Mouse (Mus musculus) left cerebral cortex, adult 8-10 months (tissue): ENCODE measurements at regions not wholly inside any gene's neighbourhood (a gene's known extent, or its start where the extent isn't known, plus 50 kb on each side); places are given as distances from the start of the nearest gene placed in this dataset.

Experiments
- DNase-seq, 2 experiments: peaks; one replicate each; pipeline ENCODE4 v3.0.0; 2022; ENCODE audit warnings: low spot score in 2 of 2

DNA sequence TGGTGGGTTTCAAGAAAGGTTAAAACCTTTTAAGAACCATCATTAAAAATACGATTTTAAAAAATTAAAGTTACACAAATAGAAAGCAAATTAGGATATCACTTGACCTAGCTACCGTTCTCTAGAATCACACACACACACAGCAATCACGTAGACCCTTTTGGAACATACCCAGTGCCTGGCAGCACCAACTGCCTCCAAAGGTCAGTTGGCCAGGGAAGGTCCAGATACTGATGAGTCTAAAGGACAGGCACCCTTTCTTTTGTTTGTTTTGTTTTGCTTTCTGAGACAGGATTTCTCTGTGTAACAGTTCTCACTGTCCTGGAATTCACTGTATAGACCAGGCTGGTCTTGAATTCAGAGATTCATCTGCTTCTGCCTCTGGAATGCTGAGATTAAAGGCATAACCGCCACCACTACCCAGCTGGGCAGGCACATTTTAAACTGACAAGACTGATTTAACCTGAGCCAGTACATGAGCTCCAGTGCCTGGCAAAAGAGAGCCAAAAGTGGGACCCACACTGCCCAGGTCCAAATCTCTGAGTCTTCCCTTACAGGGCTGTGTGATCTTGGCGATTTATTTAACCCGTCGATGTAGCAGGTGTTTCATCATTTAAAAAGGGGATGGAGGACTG lies 353.0 kb downstream of the Pmp22 start:
- no peak for DNase-seq

DNA sequence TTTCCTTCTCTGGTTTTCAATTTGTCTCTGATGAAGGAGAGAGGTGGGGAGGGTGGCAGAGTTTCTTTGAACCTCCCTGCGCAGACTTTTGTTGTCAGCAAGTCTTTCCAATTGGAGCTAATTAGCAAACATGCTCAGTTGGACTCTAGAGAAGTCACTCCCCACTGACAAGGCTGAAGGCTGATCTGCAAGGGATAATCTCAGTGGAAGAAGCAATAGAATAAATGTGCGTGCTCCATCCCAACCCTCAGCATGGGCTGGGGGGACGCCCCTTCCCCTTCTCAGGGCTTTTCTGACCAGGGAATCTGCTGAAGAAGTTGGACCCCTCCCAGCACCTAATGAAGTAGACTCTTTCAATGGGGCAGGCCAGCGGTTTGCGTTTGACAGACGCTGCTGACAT lies 353.8 kb downstream of the Pmp22 start:
- DNase-seq: no peak

DNA sequence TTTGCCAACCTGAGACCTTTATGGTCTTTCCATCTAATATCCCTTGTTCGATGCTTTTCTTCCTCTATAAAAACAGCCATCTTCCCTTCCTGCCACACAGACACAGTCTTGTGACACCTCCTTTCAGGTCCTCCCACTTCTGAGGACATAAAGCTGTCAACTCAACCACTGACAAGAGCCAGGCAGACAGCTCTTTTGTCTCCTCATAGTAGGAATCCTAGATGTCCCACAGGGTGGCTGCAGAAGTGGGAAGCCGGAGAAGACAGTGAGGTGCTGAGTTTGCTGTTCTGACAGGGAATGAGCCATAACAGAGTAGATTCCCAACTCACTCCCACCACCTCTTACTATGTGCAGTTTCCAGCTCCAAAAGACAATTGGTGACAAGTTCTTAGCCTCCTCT lies 358.4 kb downstream of the Pmp22 start:
- DNase-seq: no peak

DNA sequence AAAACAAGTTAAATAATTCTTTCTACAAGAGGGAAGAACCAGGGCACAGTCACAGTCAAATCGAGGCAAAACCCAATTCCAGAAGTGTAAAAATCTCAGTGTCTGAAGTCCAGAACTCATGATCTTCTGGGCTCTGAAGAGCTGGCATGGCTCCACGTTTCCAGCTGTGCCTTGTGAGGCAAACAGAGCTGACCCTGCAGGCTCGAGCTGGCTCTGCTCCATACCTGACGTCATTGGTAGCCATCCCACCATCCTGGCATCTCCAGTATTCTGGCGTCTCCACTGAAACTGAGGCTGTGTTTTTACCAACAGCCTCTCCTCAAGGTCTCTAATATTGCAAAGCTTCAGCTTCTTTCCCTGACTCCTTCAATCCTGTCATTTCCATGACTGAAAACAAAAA lies 373.4 kb downstream of the Pmp22 start:
- DNase-seq: peak in 1 of 2 experiments; percentile 7

DNA sequence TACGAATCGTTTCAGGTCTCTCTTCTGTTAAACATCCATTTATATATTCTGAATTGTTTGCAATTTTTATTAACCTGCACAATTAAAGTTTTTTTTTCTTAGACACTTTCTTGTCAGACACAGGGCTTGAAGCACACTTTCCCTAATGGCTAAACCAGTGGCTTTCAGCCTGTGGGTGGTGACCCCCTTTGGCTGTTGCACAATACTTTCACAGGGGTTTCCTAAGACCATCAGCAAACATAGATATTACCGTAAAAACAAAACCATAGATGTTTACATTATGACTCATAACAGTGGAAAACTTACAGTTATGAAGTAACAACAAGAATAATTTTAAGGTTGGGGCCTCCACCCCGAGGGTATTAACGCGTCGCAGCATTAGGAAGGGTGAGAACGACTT lies 378.6 kb downstream of the Pmp22 start:
- no peak for DNase-seq

DNA sequence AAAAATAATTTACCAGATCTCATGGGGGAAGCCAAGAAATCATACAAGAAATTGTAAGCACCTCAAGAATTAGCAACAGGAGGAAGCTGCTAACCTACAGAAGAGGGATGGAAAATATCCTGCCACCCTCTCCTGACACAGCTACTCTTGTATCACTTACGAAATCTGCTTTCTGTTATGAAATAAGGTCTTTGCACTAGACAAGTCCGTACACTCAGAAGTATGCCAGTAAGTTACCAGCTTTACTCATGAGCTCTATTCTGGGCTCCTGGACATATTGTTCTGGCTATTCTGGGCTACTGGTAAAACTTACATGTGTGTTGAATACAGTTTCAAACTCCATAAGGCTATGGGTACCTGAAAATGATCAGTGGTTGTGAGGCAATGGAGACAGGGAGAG lies 379.9 kb downstream of the Pmp22 start:
- no peak for DNase-seq

DNA sequence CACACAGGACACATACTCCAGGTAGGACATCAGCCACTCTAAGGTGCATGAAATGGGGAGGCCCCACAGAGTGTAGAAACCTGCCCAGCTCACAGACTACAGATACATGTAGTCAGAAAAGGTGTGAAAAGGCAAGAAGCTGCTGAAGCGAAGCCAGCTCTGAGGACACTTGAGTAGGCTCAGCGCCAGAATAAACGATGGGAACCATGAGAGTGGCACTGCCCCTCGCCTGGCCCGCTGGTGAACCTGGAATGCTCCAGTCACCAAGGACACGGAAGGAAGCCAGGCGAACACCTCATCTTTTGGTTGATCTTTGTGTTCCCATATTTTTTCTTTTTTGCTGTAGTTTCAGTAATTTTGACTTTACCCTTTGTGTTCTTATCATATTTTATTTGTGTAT lies 381.8 kb downstream of the Pmp22 start:
- DNase-seq: no peak

DNA sequence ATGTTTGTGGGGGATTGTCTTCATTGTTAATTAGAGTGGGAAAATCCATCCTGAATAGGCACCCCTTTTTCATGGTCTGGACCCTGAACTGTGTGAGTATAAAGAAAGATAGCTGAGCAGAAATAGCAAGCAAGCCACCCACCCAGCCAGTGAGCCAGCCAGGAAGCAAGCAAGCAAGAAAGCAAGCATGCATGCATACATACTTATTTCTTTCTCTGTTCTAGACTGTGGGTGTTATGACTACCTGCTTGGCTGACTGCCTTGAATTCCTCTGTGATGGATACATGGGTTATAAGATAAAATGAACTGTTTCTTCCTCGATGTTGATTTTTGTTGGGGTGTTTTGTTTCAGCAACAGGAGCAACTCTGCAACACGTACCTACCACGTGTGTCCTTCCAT lies 385.8 kb downstream of the Pmp22 start:
- DNase-seq: no peak

DNA sequence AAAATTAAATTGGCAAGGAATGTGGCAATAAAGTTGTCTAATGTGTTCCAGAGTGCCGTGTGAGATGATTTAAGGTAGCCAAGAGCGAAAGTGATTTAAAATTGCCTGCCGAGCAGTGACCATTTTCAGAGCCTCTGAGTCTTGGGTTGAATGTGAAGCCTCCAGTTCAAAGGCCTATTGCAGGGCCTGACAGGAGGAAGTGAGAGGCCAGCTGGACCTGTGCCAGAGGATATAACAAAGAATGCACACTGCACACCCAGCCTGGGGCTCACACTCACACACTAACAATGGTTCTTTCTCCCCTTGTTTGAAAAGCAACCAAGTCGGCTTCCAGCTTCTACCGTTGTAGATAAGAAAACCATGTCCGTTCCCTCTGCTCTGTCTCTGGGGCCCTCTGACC lies 390.1 kb downstream of the Pmp22 start:
- peak in 1 of 2 experiments; percentile 17 for DNase-seq

DNA sequence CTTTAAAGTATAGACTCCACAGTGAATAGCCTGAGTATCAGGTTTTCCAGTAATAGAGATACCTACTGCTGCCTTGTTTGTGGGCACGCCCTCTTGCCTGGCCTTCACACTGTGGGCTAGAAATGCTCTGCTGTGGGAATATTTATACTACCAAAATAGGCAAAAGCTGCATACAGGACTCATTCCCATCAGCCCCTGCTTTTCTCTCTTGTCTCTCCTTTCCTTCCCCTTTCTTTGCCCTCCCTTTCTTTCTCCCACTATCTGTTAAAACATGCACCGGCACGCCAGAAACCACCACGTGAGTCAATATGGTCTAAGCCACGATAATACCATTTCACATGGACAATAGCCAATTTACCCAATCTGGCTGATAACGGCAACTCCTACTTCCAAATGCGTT lies 395.5 kb downstream of the Pmp22 start:
- no peak for DNase-seq

DNA sequence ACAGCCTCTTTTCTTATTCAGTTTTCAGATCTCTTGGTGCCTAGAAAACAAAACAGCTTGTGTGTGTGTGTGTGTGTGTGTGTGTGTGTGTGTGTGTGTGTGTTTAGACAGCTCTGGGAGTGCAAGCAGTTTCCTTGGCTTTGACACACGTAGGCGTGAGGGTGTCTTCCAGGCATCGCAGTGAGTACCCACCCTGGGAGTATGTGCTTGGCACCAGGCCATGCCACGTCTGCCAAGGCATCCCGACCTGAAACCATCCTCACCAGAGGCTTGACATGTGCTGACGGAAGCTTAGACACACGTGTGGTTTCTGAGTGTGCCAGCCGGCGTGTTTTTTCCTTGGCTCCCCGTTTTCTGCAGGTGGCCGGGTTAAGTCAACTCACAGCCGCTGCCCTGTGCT lies 396.6 kb downstream of the Pmp22 start:
- DNase-seq: no peak

DNA sequence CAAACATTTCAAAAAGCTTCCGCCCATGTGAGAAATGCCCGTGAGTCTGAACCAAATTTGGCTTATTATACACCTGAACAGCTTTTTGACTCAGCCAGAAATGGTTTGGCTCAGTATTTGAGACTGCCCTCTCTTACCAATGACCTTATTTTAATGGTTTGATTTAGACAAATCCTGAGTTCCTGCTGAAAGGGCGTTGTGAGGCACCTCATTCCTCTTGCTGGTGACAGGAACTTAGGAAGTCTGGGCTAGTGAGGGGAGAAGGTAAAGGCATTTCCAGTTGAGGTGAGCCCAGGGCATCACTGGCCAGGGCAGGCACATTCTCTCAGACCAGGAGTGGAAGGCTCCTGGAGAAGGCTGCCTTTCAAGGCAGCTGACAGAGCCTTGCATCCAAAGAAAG lies 396.1 kb downstream of the Hs3st3b1 start:
- no peak for DNase-seq

DNA sequence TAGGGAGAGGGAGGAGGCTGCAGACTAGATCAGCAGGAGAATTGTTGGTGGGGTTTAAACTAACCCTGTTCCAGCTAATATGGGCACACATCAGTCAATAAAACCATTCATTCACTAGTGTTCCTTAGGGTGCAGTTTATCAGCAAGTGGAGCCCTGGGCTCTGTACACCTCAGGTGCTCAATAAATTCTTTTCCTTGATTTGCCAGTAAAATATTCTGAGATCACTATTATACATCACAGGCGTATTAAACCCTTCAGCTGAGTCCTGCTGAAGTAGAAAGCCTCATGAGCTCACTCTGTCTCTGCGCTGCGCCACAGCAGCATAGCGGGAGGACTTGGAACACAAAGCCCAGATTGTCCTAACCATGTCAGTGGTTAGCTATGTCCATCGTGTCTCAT lies 389.3 kb downstream of the Hs3st3b1 start:
- DNase-seq: no peak

DNA sequence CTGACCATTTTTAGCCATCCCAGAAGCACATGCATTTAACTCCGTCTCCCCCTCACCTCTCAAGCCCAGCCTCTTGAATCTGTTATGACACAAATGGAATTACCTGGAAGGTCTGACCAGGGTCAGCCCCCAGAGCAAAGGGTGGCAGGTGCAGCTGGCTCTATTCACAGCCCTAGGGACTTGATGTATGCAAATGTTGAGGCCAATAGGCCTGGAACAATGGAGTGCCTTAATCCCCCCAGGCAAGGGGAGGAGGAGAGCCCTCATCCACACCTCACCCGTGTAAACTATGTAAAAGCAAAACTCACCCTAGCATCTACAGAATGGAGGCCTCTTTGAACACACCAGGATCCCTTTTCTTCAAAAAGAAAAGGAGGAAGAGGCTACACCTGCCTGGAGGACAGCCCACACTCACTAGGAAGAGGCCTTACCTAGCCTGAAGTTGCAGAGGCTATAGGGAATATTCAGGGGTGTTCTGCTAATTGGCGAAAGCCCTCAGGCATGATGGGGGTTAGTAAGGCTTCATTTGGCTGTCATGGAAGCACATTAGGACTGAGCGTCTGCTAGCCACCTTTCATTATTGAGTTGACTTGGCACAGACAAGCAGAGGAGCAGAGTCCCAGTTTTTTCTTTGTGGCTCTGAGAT lies 388.4 kb downstream of the Hs3st3b1 start:
- no peak for DNase-seq

DNA sequence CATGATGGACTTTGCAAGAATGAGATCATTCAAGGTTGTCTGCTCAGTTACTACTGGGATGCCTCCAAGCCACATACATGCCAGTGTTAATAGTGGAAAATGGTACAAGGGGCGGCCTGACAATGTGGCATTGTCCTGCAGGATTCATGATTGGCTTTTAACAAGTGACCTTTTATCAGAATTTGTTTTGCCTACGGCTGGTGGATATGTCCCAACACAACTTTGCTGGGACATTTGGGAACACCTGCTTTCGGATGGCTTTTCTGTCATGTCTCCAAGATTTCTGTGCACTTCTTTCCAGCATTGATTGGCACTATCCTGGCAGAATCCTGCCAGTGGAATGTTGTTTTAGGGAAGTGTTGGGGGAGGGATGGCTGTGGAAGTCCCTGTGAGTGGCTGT lies 384.4 kb downstream of the Hs3st3b1 start:
- DNase-seq: no peak

DNA sequence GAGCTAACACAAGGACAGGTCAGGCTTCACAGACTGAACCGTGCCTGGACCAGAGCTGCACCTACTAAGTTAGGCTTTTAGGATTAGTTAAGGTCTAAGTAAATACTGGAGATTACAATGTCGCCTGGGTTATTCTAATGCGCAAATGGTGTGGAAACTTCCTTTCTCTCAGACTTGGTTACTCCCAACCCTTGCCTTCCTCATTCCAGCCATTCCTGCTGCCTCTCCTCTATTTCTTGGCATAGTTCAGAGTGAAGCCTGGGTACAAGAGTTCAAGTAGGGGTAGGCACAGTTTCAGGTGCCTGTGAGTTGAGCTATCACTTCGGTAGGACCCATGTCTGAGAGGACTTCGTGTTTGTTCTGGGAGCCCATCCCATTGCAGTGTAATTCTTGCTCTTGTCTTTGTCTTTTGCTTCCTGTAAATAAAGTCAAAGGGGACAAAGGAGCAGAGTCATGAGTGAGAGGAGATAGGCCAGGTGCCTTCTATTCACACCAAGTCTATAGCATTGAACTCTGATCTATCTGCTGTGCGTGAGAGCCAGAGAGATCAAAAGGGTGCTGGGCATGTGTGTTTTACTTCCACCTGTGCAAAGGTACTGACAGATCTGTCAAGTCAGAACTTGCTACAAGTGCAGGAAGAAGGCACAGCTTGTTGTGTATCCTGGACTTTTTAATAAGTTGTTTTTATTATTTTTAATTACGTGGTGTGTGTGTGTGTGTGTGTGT lies 378.0 kb downstream of the Hs3st3b1 start:
- DNase-seq: no peak

DNA sequence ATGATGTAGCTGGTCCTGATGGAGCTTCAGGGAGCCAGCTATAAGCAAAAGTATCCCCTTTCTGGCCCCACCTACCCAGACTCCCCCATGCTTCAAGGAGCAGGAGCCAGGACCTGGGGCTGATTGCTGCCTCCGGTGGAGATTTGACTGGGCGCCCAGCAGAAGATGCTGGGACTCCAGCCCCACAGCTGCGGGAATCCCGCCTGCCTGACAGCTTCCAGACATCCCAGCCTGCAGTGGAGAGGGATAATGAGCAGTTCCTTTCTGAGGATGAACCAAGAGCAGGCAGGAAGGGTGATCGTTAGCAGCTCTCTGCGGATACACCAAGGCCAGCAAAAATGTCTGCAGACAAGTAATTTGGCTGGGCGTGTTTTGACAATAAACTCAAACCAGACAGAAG lies 376.6 kb downstream of the Hs3st3b1 start:
- DNase-seq: no peak

DNA sequence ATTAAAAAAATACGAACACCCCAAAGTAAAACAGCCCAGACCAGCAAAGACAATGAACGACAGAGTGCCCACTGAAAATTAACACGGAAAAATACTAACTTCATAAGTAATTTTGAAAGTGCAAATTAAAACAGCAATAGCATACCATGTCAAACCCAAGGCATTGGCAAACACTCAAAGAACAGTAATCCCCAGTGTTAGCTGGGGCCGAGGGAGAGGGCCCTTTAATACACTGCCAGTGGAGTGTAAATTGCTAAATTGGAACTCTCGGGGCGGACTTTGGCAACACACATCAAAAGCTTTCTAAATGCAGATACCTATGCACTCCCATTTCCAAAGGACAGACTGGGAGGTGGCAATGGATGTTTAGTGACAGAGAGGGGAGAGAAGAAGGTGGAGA lies 361.6 kb downstream of the Hs3st3b1 start:
- DNase-seq: no peak

DNA sequence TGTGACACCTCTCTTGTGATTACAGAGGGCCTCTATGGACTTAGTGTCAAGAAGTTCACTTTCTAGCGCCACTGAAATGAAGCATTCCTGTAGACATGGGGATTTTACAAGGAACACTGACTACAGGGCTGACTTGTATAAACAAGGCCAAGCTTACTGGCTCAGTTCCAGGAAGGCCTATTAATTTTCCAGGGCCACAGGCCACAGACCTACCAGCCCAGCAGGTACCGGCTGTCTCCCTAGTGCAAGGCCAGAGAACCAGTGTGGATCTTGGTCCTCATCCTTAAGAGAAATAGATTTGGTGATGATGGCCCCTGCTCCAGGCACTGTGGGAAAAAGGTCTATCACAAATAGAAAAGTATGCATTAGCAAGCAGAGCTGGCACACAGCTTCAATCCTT lies 359.4 kb downstream of the Hs3st3b1 start:
- DNase-seq: no peak

DNA sequence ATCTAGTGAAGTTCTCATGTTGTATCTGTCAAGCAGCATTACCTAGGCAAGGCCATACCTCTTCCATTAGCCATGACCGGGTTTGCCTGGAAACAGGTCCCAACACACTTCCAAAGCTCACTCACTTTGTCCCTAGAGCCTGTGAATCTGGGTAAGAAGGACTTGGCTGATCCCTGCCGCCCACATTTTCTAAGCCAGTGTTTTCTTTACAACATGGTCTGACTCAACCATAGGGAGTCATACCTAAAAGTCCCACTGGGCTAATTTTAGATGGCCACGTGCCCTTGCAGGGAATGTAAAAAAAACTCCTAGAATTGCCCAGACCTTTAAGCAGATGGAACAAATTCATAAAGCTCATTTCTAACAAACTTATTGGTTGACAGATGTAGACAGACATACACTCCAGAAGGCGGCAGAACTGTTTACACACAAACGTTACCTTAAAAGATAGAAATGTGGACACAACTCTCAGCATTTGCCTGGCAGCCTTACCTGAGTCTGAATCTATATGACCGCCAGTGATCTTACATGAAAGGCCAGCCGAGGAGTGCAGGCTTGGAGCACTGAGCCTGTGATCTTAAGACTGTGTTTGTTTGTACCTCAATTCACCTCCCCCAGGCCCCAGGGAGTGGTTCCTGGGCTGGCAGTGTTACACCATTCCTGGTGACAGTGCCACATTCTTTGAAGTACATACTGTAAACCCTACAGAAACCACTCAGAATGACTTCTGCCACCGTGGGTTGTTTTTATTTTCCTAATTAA lies 356.4 kb downstream of the Hs3st3b1 start:
- DNase-seq: peak in 1 of 2 experiments; percentile 11

DNA sequence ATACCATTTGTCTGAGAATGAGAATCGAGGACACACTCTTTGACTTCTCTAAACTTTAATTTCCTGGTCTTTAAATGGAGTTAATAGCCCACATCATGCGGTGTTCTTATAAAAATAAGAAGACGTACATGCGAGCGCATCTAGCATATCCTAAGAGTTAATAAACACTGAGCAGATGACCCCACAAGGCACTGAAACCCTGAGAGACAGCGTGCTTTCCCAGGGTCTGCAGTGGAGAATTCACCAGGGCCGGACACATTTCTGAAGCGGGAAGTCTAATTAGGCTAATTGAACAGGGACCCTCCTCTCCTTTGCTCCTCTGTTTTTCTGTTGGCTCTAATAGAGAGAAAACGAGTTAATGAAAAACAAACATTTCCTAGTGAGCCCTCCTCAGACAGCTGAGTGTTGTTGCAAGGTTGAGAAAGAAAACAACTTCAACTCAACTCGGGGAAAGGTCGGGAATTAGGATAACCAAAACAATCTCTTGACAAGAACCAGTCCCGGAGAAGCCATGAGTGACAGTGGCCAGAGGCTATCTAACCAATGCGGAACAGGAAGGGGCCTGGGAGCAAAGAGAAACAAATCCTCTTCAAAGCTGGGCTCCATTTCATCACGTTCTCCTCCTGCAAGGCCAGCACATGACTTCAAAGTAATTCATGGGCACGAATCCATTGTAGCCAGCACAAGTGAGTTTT lies 352.2 kb downstream of the Hs3st3b1 start:
- DNase-seq: no peak

DNA sequence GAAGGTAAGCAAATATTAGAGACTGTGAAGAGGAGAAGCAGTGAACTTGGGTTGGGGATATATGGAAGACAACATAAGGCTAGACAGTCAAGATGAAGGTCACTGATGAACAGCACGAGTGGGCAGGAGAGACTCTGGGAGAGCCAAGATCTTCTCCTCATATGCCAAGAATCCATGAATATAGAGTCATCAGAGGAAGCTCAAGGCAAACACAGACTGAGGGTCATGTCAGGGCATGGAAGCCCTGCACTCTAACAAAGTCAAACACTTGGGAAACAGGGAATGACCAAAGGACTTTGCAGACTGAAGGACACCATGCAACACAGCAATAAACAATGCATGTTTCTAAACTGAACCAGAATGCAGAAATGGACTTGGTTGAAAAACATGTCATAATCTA lies 351.4 kb downstream of the Hs3st3b1 start:
- no peak for DNase-seq
